18 mouse cellular contexts compared by ENCODE assay signal in the genomic region with DNA sequence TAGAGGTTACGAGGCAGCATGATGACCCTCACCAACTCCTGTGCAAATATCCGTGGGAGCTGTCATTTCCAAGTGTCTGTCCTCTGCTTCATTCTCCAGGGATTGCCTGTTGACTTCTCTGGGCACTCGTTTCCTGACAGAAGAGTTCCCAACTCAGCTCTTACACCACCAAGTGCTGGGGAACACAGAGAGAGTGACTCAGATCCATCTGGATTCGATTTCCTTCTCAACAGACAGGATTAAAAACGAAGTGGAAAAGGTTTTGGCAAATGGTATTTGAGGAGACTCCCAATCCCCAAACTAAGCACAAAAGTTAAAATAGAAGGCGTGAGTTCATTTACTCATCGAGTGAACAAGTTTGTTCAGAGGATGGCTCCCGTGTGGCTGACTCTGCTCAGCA.
DNase-seq lines count a peak whose midpoint lies in the region; ATAC-seq lines count a peak whose summit lies in the region.
"Had no signal": no experiment of that assay in that cellular context is flagged by ENCODE, and none has a peak within 500 bp of the region (broad histone marks: within the 10 kb centered on the region; RNA-seq: fewer than 3 reads in every experiment).

No protein-coding gene starts in this region.

- no peaks in the 10 kb centered on the region for H3K9me3 ChIP-seq in heart, embryonic 11.5 days (replicated peaks; ENCODE audit: control insufficient read depth, low read length)
- H3K9me3 ChIP-seq: heart, embryonic 15.5 days had no signal

- H3K4me1 ChIP-seq in heart, embryonic 11.5 days (ENCODE audit: control insufficient read depth, insufficient read depth, low read length) = no peaks in the 10 kb centered on the region
- H3K4me1 ChIP-seq: heart, embryonic 15.5 days had no signal

- H3K27me3 ChIP-seq in heart, embryonic 11.5 days (ENCODE audit: control insufficient read depth, insufficient read depth, low read length) = no peaks in the 10 kb centered on the region
- H3K27me3 ChIP-seq: heart, embryonic 15.5 days had no signal

- H3K9ac ChIP-seq in heart, embryonic 11.5 days (ENCODE audit: low read depth, low read length) = no peak overlapping the region
- H3K9ac ChIP-seq: heart, embryonic 15.5 days; hindbrain, embryonic 14.5 days; lung, embryonic 14.5 days had no signal

- H3K36me3 ChIP-seq in heart, embryonic 11.5 days (ENCODE audit: control insufficient read depth, insufficient read depth, low read length) = no peaks in the 10 kb centered on the region
- H3K36me3 ChIP-seq: heart, embryonic 15.5 days had no signal

- no peak overlapping the region for H3K4me2 ChIP-seq in heart, embryonic 11.5 days
- H3K4me2 ChIP-seq: heart, embryonic 15.5 days; hindbrain, embryonic 14.5 days; liver, embryonic 11.5 days; lung, embryonic 14.5 days had no signal

- WGBS in heart, embryonic 11.5 days (ENCODE audit: insufficient replicate concordance) = 52% methylated on average over 8 of the region's 8 CpGs

- DNase-seq in heart, adult 11 months = peak; percentile 88
- peak; percentile 31 for DNase-seq in Muller cell, postnatal 12 days (ENCODE audit: inconsistent ontology term)
- DNase-seq in adipocyte (ENCODE audit: low spot score) = peak; percentile 95
- peak; percentile 20 for DNase-seq in forelimb bud, embryonic 11.5 days (ENCODE audit: low read depth, low spot score)
- DNase-seq in urinary bladder, postnatal 10 days (ENCODE audit: low spot score) = no peak
- no peak for DNase-seq in thymus, adult 18-20 months
- DNase-seq: cerebellum, adult 11-12 months; cerebellum, postnatal 36 days; lung, embryonic 14.5 days; midbrain, embryonic 14.5 days; right cerebral cortex, postnatal 4 days had no signal

- no peak overlapping the region for H3K27ac ChIP-seq in heart, embryonic 11.5 days (ENCODE audit: low read depth, low read length)
- H3K27ac ChIP-seq: heart, embryonic 15.5 days; hindbrain, embryonic 14.5 days; kidney, postnatal 0 days; layer of hippocampus, adult 2 months had no signal

- ATAC-seq in heart, embryonic 11.5 days (replicated peaks; ENCODE audit: insufficient number of reproducible peaks, low FRiP score, low TSS enrichment) = no peak
- ATAC-seq: intestine, embryonic 16.5 days had no signal

- no peak overlapping the region for H3K4me3 ChIP-seq in heart, embryonic 11.5 days (ENCODE audit: low read depth, low read length)
- H3K4me3 ChIP-seq: heart, embryonic 15.5 days; layer of hippocampus, adult 2 months had no signal

Comparison
In these comparisons a context has a peak if more than half of its experiments do, and no peak if none do; other contexts are left out.
1. DNase-seq: peak in heart, adult 11 months (single experiment), Muller cell, postnatal 12 days (single experiment), adipocyte (single experiment) and forelimb bud, embryonic 11.5 days (single experiment); none in urinary bladder, postnatal 10 days (single experiment) and thymus, adult 18-20 months (0 of 2).